Mouse (Mus musculus) common myeloid progenitor, adult 5-6 weeks (primary cell): ENCODE measurements around the gene Mark1. TPM values are rescaled to one million over a fixed set of nuclear protein-coding genes. Genes with fewer than 3 reads are reported as not detected.

Experiments used
- ATAC-seq: replicated peaks from 2 replicates; pipeline ENCODE4 v1.8.0; 2016; ENCODE audit warnings: low read depth, mild to moderate bottlenecking, moderate TSS enrichment, inconsistent platforms; ENCODE audit not compliant: poor library complexity, severe bottlenecking
- total RNA-seq: library from RNA; stranded (forward); fragments of 200-1000, 187-1606 nt; gene quantifications from 2 replicates; pipeline ENCODE4 v1.2.3, GENCODE M21; 2017

Mark1 gene
- total RNA-seq, 1 experiment from 2014 or later, result not detected

- ATAC-seq, result no peak
These were observed 95.7 kb downstream of the Mark1 start for GRCm38 (mm10) chr1:184903697-184904096.

- ATAC-seq, result no peak
These were observed 96.5 kb downstream of the Mark1 start for GRCm38 (mm10) chr1:184902886-184903285.

- ATAC-seq, result no peak
These were observed 102.0 kb downstream of the Mark1 start for GRCm38 (mm10) chr1:184897350-184897749.

- ATAC-seq, result no peak
These were observed 107.4 kb downstream of the Mark1 start for GRCm38 (mm10) chr1:184891998-184892397.

GRCm38 (mm10) chr1:184889454-184889853, 109.9 kb downstream of the Mark1 start:
- ATAC-seq, result no peak

- no peak for ATAC-seq
These were observed 113.2 kb downstream of the Mark1 start for GRCm38 (mm10) chr1:184886160-184886559.

- ATAC-seq, result peak; percentile 95
These were observed 116.8 kb downstream of the Mark1 start, which contains the start of gene C130074G19Rik for GRCm38 (mm10) chr1:184882281-184883268. TSS of gene C130074G19Rik (minus strand) at chr1:184883218.

- ATAC-seq, result no peak
These were observed 117.5 kb downstream of the Mark1 start for GRCm38 (mm10) chr1:184881861-184882260.

GRCm38 (mm10) chr1:184881211-184881610, 118.2 kb downstream of the Mark1 start:
- no peak for ATAC-seq

- no peak for ATAC-seq
These were observed 120.5 kb downstream of the Mark1 start for GRCm38 (mm10) chr1:184878860-184879259.

- ATAC-seq, result no peak
These were observed 122.1 kb downstream of the Mark1 start for GRCm38 (mm10) chr1:184877306-184877705.

- ATAC-seq, result no peak
These were observed 125.5 kb downstream of the Mark1 start for GRCm38 (mm10) chr1:184873910-184874309.

GRCm38 (mm10) chr1:184872069-184872819, 127.1 kb downstream of the Mark1 start:
- ATAC-seq, result no peak

GRCm38 (mm10) chr1:184871506-184871905, 127.9 kb downstream of the Mark1 start:
- ATAC-seq, result no peak

- ATAC-seq, result no peak
These were observed 128.6 kb downstream of the Mark1 start for GRCm38 (mm10) chr1:184870646-184871385.

GRCm38 (mm10) chr1:184869939-184870565, 129.3 kb downstream of the Mark1 start:
- ATAC-seq, result no peak; the same call in 1 of the 2 replicates

GRCm38 (mm10) chr1:184867640-184868120, 131.7 kb downstream of the Mark1 start:
- no peak for ATAC-seq

GRCm38 (mm10) chr1:184864381-184864801, 135.0 kb downstream of the Mark1 start:
- ATAC-seq, result no peak

GRCm38 (mm10) chr1:184862636-184863035, 136.7 kb downstream of the Mark1 start:
- no peak for ATAC-seq
